Mouse (Mus musculus) MEL (cell line): ENCODE results near the gene Ccdc33.

ENCODE experiments used
- BHLHE40 ChIP-seq: IDR thresholded peaks from 2 replicates; pipeline ENCODE4 v1.6.1; 2012; ENCODE audit warnings: low read depth, mild to moderate bottlenecking, inconsistent platforms, low read length, improper control_type of control experiment, borderline replicate concordance
- CTCF ChIP-seq, 3 experiments: IDR thresholded peaks in 2 of 3; conservative IDR thresholded peaks in 1 of 3; 2 replicates each; pipeline ENCODE4 v1.5.1; 2011 to 2012; ENCODE audit warnings: low read length in 3 of 3, low read depth in 2 of 3, mild to moderate bottlenecking in 2 of 3, improper control_type of control experiment in 1 of 3, inconsistent platforms in 1 of 3, mixed read lengths in 1 of 3, moderate library complexity in 1 of 3; ENCODE audit not compliant: control insufficient read depth in 1 of 3, insufficient read depth in 1 of 3, poor library complexity in 1 of 3, severe bottlenecking in 1 of 3
- EP300 ChIP-seq, 2 experiments: IDR thresholded peaks; 2 replicates each; pipeline ENCODE4 v1.6.1; 2011; ENCODE audit warnings: improper control_type of control experiment in 2 of 2, low read length in 2 of 2, low read depth in 1 of 2, mild to moderate bottlenecking in 1 of 2
- ETS1 ChIP-seq: IDR thresholded peaks from 2 replicates; pipeline ENCODE4 v1.6.1; 2012; ENCODE audit warnings: low read depth, mild to moderate bottlenecking, inconsistent platforms, low read length, improper control_type of control experiment, moderate library complexity
- GATA1 ChIP-seq: IDR thresholded peaks from 2 replicates; pipeline ENCODE4 v1.6.1; 2011; ENCODE audit warnings: low read depth, low read length, improper control_type of control experiment
- HCFC1 ChIP-seq: IDR thresholded peaks from 2 replicates; pipeline ENCODE4 v1.6.1; 2012; ENCODE audit warnings: low read depth, mild to moderate bottlenecking, inconsistent platforms, low read length, improper control_type of control experiment, moderate library complexity
- KAT2A ChIP-seq: conservative IDR thresholded peaks from 2 replicates; pipeline ENCODE4 v1.6.1; 2012; ENCODE audit warnings: low read depth, low read length, improper control_type of control experiment, inconsistent platforms
- MAX ChIP-seq: IDR thresholded peaks from 2 replicates; pipeline ENCODE4 v1.6.1; 2011; ENCODE audit warnings: low read length, improper control_type of control experiment
- MYC ChIP-seq: IDR thresholded peaks from 2 replicates; pipeline ENCODE4 v1.6.1; 2011; ENCODE audit warnings: low read depth, mild to moderate bottlenecking, low read length, improper control_type of control experiment, moderate library complexity
- POLR2A ChIP-seq, 2 experiments: IDR thresholded peaks; 2 replicates each; pipeline ENCODE4 v1.6.1; 2011 to 2012; ENCODE audit warnings: low read length in 2 of 2, mild to moderate bottlenecking in 2 of 2, control low read depth in 1 of 2, improper control_type of control experiment in 1 of 2, low read depth in 1 of 2, moderate library complexity in 1 of 2; ENCODE audit not compliant: control insufficient read depth in 1 of 2, insufficient read depth in 1 of 2, poor library complexity in 1 of 2
- SMC3 ChIP-seq: IDR thresholded peaks from 2 replicates; pipeline ENCODE4 v1.6.1; 2011; ENCODE audit warnings: low read depth, low read length, improper control_type of control experiment
- UBTF ChIP-seq: IDR thresholded peaks from 2 replicates; pipeline ENCODE4 v1.6.1; 2012; ENCODE audit warnings: low read depth, mild to moderate bottlenecking, inconsistent platforms, low read length, improper control_type of control experiment, moderate library complexity, borderline replicate concordance; ENCODE audit not compliant: insufficient read depth
- ZMIZ1 ChIP-seq: IDR thresholded peaks from 2 replicates; pipeline ENCODE4 v1.6.1; 2012; ENCODE audit warnings: low read depth, mild to moderate bottlenecking, inconsistent platforms, low read length, improper control_type of control experiment, moderate library complexity

- no peak for TF ChIP-seq CTCF (IDR thresholded peaks at IDR 0.05 in 2 of 3, conservative IDR thresholded peaks at IDR 0.05 in 1 of 3; ENCODE audit: control insufficient read depth in 1 of 3, insufficient read depth in 1 of 3, low read depth in 2 of 3, low read length in 3 of 3, poor library complexity in 1 of 3, severe bottlenecking in 1 of 3)
- no peak for TF ChIP-seq BHLHE40
- TF ChIP-seq MAX: no peak
- no peak for TF ChIP-seq UBTF
- TF ChIP-seq GATA1: no peak
- TF ChIP-seq HCFC1: no peak
- no peak for TF ChIP-seq ETS1
- no peak for TF ChIP-seq MYC
- no peak for TF ChIP-seq KAT2A
- TF ChIP-seq SMC3: no peak
- TF ChIP-seq ZMIZ1: no peak
- no peak for TF ChIP-seq POLR2A (IDR thresholded peaks at IDR 0.05; ENCODE audit: control insufficient read depth in 1 of 2, insufficient read depth in 1 of 2, low read depth in 1 of 2, low read length in 2 of 2, poor library complexity in 1 of 2)
- no peak for TF ChIP-seq EP300 (IDR thresholded peaks at IDR 0.05; ENCODE audit: low read depth in 1 of 2, low read length in 2 of 2)
Measured at GRCm38 (mm10) chr9:58067546-58067945, 51.1 kb downstream of the Ccdc33 start.
